Mouse (Mus musculus): ENCODE data around the gene Mis18a. TPM values are rescaled to one million over a fixed set of nuclear protein-coding genes. Genes with fewer than 3 reads are reported as not detected.
A peak's percentile ranks its signal among the peaks of the same experiment; 100 is the strongest.

Mis18a gene
- polyA plus RNA-seq, 1 experiment from 2014 or later = 99.0 TPM

DNA sequence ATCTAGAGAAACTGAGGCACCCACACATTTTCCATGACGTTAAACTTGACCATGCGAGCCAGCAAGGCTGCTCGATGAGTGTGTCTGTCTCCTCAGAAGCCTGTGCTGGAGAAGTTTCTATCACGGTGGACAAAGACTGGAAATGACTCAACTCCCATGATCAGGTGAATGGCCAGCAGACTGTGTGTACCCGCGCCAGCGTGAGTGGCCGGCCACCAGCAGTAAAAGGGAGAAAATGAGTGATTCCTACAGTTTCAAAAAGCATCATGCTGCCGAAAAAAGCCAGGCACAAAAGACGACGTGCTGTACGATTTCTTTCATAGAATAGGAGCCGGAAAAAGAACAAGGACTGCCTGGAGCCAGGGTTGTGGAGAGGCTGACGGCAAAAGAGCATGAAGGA, 27.8 kb downstream of the Mis18a start:
- no peak for DNase-seq (ENCODE audit: low spot score)
- no peaks in the 10 kb centered on the region for H3K36me3 ChIP-seq (replicated peaks)
- 91% methylated on average over 14 of the region's 14 CpGs for WGBS
- no peaks in the 10 kb centered on the region for H3K27me3 ChIP-seq (replicated peaks; ENCODE audit: low read depth, poor library complexity, severe bottlenecking)
- H3K4me1 ChIP-seq = peaks cover 21% of the 10 kb centered on the region
- no peaks in the 10 kb centered on the region for H3K9me3 ChIP-seq
- no peak overlapping the region for H3K27ac ChIP-seq (replicated peaks)
- H3K4me3 ChIP-seq = no peak overlapping the region

DNA sequence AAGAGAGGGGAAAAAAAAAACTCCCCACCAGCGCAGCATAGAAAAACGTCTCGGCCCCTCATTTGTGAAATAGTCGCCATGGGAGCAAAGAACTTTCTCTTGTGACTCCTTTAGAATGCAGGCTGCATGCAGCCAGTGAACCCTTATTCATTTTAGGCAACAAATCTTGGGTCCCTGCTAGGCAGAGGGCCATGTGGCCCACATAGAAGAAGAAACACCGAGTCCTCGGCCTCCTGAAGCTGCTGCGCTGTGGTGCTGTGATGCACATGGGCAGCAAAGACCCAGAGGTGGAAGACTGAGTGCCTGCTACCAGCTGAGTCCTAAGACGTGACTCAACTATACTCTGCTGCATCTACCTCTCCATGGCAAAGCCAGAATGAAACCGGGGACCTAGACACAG, 30.9 kb downstream of the Mis18a start:
- H3K27ac ChIP-seq (replicated peaks) = no peak overlapping the region
- H3K9me3 ChIP-seq = no peaks in the 10 kb centered on the region
- 87% methylated on average over 9 of the region's 9 CpGs for whole genome bisulfite sequencing
- 0 out of 2 replicates have a peak, but pooled peaks cover 7% of the 10 kb centered on the region for H3K4me1 ChIP-seq
- H3K4me3 ChIP-seq = no peak overlapping the region
- no peaks in the 10 kb centered on the region for H3K27me3 ChIP-seq (replicated peaks; ENCODE audit: low read depth, poor library complexity, severe bottlenecking)
- no peaks in the 10 kb centered on the region for H3K36me3 ChIP-seq (replicated peaks)
- DNase-seq (ENCODE audit: low spot score) = no peak

DNA sequence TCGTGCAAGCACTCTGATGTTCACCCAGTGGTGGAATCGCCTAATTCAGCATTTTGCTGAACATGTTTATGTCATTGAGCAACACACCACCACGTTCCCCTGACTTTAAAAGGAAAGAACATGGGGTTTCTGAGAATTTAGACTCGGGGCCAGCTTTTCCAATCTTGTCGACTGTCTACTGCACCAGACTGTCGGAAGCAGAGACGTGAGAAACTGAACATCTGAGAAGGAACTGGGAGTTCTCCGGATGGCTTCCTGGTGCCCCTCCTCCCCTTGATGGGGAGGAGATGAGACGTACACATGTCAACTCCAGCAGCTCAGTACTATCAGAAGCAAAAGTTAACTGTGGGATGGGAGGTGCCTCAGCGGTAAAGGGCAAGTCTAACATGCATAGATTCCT, 32.1 kb downstream of the Mis18a start:
- Histone ChIP-seq H3K27me3 (replicated peaks; ENCODE audit: low read depth, poor library complexity, severe bottlenecking) (no peaks in the 10 kb centered on the region), H3K4me1 (0 out of 2 replicates have a peak, but pooled peaks cover 7% of the 10 kb centered on the region), H3K27ac (replicated peaks) (no peak overlapping the region), H3K9me3 (no peaks in the 10 kb centered on the region), H3K4me3 (no peak overlapping the region), H3K36me3 (replicated peaks) (no peaks in the 10 kb centered on the region)
- whole genome bisulfite sequencing = 83% methylated on average over 10 of the region's 10 CpGs
- no peak for DNase-seq (ENCODE audit: low spot score)

DNA sequence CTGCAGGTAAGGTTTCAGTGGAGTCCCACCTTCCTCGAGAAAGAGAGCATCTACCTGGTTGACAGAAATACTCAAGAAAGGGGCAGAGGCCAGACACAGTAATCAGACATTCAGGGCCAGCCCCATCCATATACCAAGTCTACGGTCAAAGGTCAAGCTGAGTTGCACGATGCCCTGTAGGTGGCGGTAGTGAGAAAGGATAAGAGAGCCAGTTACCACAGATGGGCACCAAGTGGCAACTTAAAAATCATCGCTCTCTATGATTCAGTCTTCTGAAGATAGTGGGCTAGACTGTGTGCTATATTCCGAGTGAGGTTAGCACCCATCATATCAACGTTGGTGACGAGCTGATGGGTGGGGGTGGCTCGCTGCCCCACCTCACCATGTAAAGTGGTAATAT, 32.5 kb downstream of the Mis18a start:
- 67% methylated on average over 9 of the region's 9 CpGs for WGBS
- Histone ChIP-seq H3K36me3 (replicated peaks) (no peaks in the 10 kb centered on the region), H3K27me3 (replicated peaks; ENCODE audit: low read depth, poor library complexity, severe bottlenecking) (no peaks in the 10 kb centered on the region), H3K9me3 (no peaks in the 10 kb centered on the region), H3K4me3 (no peak overlapping the region), H3K27ac (replicated peaks) (no peak overlapping the region), H3K4me1 (0 out of 2 replicates have a peak, but pooled peaks cover 7% of the 10 kb centered on the region)
- peak; percentile 42 for DNase-seq (ENCODE audit: low spot score)

DNA sequence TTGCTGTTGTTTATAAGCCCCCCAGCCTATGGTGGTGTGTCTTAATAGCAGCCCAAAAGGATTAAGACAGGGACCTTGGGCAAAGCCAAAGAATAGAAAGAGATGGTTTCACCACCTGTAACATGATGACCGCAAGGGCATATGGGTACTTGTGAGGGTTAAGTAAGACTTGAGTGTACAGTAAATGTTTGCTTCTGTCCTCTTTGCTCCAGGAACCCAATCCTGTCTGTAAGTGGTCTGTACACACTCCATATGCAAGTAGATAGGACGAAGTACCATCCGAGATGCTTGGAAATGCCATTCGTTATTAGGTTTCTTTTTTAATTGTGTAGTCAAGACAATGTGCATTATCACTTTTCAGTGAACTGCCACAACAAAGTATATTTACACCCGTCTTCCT, 33.6 kb downstream of the Mis18a start:
- H3K27me3 ChIP-seq (replicated peaks; ENCODE audit: low read depth, poor library complexity, severe bottlenecking) = no peaks in the 10 kb centered on the region
- H3K9me3 ChIP-seq = no peaks in the 10 kb centered on the region
- 91% methylated on average over 5 of the region's 5 CpGs for WGBS
- no peaks in the 10 kb centered on the region for H3K36me3 ChIP-seq (replicated peaks)
- no peak for DNase-seq (ENCODE audit: low spot score)
- 0 out of 2 replicates have a peak, but pooled peaks cover 7% of the 10 kb centered on the region for H3K4me1 ChIP-seq
- H3K27ac ChIP-seq (replicated peaks) = no peak overlapping the region
- H3K4me3 ChIP-seq = no peak overlapping the region

DNA sequence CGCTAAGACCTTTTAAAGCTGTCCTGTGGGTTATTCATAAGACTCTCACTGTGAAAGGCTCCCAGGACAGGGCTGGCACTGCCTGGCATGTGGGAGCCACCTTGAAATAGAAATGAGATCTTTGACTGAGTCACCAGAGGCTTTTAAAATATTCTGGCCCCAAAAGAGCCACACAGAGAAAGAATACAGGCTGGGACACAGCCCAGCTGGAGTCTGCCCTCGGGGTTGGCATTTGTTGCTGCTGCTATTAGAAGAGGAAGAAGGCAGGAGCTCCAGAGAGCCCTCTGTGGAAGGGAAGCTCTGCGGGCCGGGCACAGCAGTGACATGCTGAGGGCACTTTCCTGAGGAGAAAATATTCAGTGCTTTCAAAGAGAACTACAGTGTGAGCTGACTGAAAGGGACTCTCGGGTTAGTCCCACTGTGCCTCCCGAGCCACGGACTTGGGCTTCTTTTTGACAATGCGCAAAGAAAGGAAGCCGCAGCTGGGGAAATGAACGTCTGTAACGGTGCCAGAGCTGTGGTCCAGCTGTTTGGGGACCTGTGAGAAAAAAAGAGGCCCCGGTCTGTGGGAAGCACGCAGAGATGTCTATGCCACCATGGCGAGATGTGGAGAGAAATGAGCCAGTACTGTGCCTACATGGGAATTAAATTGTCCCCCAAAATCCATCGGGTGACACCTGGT, 34.4 kb downstream of the Mis18a start:
- peaks cover 8% of the 10 kb centered on the region for H3K4me1 ChIP-seq
- WGBS = 69% methylated on average over 15 of the region's 15 CpGs
- H3K4me3 ChIP-seq = no peak overlapping the region
- no peaks in the 10 kb centered on the region for H3K9me3 ChIP-seq
- H3K27me3 ChIP-seq (replicated peaks; ENCODE audit: low read depth, poor library complexity, severe bottlenecking) = no peaks in the 10 kb centered on the region
- DNase-seq (ENCODE audit: low spot score) = no peak
- no peak overlapping the region for H3K27ac ChIP-seq (replicated peaks)
- H3K36me3 ChIP-seq (replicated peaks) = no peaks in the 10 kb centered on the region

DNA sequence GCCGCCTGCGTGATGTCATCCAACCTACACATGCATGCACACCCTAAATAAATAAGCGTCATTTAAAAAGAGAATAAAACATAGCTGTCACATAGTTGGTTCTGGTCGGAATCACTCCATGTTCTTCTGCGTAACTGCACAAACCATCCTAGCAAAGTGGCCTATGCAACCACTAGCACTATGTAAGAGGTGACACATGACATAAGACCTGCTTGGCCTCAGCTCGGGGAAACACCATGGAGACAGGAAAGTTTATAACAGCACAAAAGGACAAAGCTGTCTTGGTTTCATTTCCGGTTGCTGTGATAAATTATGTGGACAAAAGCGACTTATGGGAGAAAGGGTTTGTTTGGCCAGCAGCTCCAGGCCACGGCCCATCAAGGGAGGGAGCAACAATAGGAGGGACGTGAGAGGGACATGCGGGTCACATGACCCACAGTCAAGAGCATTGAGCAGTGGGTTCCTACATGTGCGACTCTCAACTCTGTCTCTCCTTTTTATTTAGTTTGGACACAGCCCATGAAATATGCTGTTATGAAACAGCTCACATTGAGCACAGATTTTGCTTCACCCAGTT, 39.4 kb downstream of the Mis18a start:
- 87% methylated on average over 12 of the region's 12 CpGs for WGBS
- Histone ChIP-seq H3K9me3 (no peaks in the 10 kb centered on the region), H3K36me3 (replicated peaks) (no peaks in the 10 kb centered on the region), H3K27ac (replicated peaks) (peak overlapping the region; percentile 54), H3K27me3 (replicated peaks; ENCODE audit: low read depth, poor library complexity, severe bottlenecking) (no peaks in the 10 kb centered on the region), H3K4me3 (no peak overlapping the region), H3K4me1 (peaks cover 23% of the 10 kb centered on the region)
- DNase-seq (ENCODE audit: low spot score) = no peak

DNA sequence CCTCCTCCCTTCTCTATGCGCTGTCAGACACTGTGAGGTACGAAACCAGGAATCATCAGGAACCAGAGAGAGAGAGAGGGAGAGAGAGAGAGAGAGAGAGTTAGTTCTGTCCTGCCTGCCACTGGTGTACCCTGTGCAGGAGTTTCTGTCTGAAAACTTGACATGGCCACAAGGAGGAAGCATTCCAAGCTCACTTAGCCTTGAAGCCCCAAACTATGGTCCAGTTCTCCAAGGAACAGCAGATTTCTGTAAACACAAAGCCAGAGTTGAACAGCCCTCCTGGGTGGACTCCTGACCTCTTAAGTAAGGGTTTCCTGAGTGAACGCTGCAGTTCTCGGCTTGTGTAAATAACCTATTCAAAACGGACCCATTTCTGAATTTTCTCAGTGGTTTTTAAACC, 40.2 kb downstream of the Mis18a start:
- no peaks in the 10 kb centered on the region for H3K36me3 ChIP-seq (replicated peaks)
- peak overlapping the region; percentile 54 for H3K27ac ChIP-seq (replicated peaks)
- peaks cover 21% of the 10 kb centered on the region for H3K4me1 ChIP-seq
- DNase-seq (ENCODE audit: low spot score) = peak; percentile 23
- no peaks in the 10 kb centered on the region for H3K27me3 ChIP-seq (replicated peaks; ENCODE audit: low read depth, poor library complexity, severe bottlenecking)
- no peaks in the 10 kb centered on the region for H3K9me3 ChIP-seq
- 44% methylated on average over 5 of the region's 5 CpGs for WGBS
- no peak overlapping the region for H3K4me3 ChIP-seq

DNA sequence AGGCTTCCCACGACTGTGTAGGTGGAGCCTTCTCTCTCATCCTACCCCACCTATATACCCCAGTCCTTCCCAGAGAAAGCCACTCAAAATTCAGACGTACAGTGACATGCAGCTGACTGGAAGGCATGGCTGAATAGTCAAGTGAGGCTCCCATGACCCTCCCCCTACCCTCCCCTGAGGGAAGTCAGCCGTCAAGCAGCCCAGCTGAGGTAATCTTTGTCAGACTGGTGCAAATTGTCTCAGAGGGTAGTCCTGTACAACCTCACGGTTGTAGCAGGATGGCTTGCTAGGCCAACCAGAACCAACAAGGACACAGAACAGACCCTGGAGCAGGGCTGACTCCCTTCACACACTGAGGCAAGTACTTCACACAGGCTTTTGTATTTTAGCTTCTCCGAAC, 43.1 kb downstream of the Mis18a start:
- H3K27me3 ChIP-seq (replicated peaks; ENCODE audit: low read depth, poor library complexity, severe bottlenecking) = no peaks in the 10 kb centered on the region
- H3K9me3 ChIP-seq = no peaks in the 10 kb centered on the region
- 65% methylated on average over 5 of the region's 5 CpGs for WGBS
- DNase-seq (ENCODE audit: low spot score) = no peak
- H3K36me3 ChIP-seq (replicated peaks) = no peaks in the 10 kb centered on the region
- H3K4me3 ChIP-seq = no peak overlapping the region
- H3K4me1 ChIP-seq = peaks cover 21% of the 10 kb centered on the region
- no peak overlapping the region for H3K27ac ChIP-seq (replicated peaks)

DNA sequence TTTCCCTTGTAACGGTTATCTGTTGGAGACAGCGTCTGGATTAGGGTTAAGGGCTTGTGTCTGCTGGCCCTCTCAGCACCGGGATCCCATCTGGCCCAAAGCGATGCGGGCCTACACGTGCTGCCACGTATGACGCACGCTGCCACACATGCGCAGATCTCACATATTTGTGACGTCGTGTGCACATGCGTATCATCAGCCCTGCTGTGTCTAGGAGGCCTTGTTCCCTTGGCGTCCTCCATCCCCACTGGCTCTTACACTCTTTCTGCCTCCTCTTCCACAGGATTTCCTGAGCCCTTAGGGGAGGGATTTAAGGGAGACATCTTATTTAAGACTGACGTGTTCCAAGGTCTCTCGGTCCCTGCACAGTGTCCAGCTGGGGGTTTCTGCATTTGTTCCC, 47.2 kb downstream of the Mis18a start:
- Histone ChIP-seq H3K27ac (replicated peaks) (no peak overlapping the region), H3K9me3 (peaks cover 6% of the 10 kb centered on the region; the same call in 1 of the 2 replicates), H3K4me3 (no peak overlapping the region), H3K27me3 (replicated peaks; ENCODE audit: low read depth, poor library complexity, severe bottlenecking) (no peaks in the 10 kb centered on the region), H3K36me3 (replicated peaks) (no peaks in the 10 kb centered on the region), H3K4me1 (peaks cover 5% of the 10 kb centered on the region; the same call in 1 of the 2 replicates)
- WGBS = 85% methylated on average over 16 of the region's 16 CpGs
- DNase-seq (ENCODE audit: low spot score) = no peak

DNA sequence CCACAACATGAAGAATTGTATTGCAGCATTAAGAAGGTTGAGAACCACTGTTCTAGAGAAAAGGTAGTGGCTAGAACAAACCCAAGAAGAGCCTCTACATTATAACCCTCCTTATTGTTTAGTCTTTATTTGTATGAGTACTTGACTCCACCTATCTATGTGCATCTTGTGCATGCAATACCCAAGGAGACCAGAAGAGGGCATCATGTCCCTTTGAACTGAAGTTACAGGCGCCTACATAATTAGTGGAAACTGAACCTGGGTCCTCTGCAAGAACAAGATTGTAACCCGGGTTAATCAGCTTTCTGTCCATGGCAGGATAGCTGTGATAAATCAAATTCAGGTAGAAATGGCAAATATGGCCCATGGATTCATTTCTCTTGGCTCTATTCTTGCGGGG, 48.4 kb downstream of the Mis18a start:
- Histone ChIP-seq H3K4me1 (peaks cover under 1% of the 10 kb centered on the region; the same call in 1 of the 2 replicates), H3K4me3 (no peak overlapping the region), H3K36me3 (replicated peaks) (no peaks in the 10 kb centered on the region), H3K27ac (replicated peaks) (no peak overlapping the region), H3K27me3 (replicated peaks; ENCODE audit: low read depth, poor library complexity, severe bottlenecking) (no peaks in the 10 kb centered on the region), H3K9me3 (peaks cover 6% of the 10 kb centered on the region; the same call in 1 of the 2 replicates)
- WGBS = 90% methylated on average over 3 of the region's 3 CpGs
- no peak for DNase-seq (ENCODE audit: low spot score)

DNA sequence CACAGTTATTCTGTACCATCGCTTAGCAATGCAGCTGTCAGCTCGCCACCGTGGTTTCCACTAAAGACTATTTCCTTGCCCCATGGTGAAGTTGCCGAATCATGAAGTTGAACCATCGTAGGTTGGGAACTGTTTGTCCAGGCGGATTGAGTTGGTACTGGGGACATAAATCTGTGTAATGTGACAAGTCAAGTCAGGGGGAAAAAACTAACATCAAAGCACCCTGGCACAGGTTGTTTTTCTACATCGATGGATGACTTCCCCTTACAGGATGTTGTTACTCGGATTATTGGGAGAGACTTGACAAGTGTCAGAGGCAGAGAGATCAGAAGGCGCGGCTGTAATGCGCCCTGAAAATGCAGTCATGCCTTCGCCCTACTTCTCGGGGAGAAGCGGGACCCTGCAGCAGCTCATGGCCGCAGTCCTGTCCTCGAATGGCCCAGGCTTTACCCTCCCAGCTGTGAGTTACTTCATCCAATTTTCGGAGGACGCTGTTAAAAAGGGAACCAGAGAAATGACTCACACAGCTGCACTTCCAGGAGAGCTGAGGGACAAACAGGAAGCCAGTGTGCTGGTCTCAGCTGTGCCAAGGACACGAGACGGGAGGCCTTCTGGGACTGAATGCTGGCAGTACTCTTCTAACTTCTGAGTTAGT, 50.2 kb downstream of the Mis18a start:
- H3K36me3 ChIP-seq (replicated peaks) = no peaks in the 10 kb centered on the region
- DNase-seq (ENCODE audit: low spot score) = no peak
- no peak overlapping the region for H3K27ac ChIP-seq (replicated peaks)
- no peak overlapping the region for H3K4me3 ChIP-seq
- peaks cover 6% of the 10 kb centered on the region; the same call in 1 of the 2 replicates for H3K9me3 ChIP-seq
- H3K27me3 ChIP-seq (replicated peaks; ENCODE audit: low read depth, poor library complexity, severe bottlenecking) = no peaks in the 10 kb centered on the region
- WGBS = 84% methylated on average over 20 of the region's 20 CpGs
- no peaks in the 10 kb centered on the region for H3K4me1 ChIP-seq

DNA sequence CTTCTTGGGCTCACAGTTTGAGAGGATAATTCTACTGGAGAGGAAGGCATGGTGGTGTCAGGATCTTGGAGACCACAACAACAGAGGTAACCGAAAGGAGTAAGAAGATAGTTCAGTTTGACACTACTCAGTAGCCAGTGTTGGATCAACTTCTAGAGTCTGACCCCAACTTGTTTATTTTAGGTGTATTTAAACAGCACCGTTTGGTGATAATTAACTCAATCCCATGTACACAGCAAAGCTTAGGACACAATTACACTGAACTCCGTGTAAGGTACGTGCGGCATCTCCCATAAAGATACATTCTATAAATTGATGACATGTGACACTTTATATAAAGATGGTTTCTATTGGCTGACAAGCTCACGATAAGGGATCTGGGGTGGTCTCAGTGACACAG, 52.6 kb downstream of the Mis18a start:
- Histone ChIP-seq H3K4me1 (no peaks in the 10 kb centered on the region), H3K36me3 (replicated peaks) (no peaks in the 10 kb centered on the region), H3K27ac (replicated peaks) (no peak overlapping the region), H3K27me3 (replicated peaks; ENCODE audit: low read depth, poor library complexity, severe bottlenecking) (no peaks in the 10 kb centered on the region), H3K9me3 (peaks cover 6% of the 10 kb centered on the region; the same call in 1 of the 2 replicates), H3K4me3 (no peak overlapping the region)
- no peak for DNase-seq (ENCODE audit: low spot score)
- 90% methylated on average over 6 of the region's 6 CpGs for WGBS

Measured in embryonic facial prominence, embryonic 10.5 days (tissue).